Mouse (Mus musculus) neural tube, embryonic 11.5 days (tissue): ENCODE data around the gene Tnrc6c. TPM values are rescaled to one million over a fixed set of nuclear protein-coding genes. Genes with fewer than 3 reads are reported as not detected.

Experiments used
- ATAC-seq: fragments of 200-750 bp; cut with Nextera tagmentation; 2 replicates; pipeline ENCODE4 v1.8.0; 2017; ENCODE audit warnings: moderate number of reproducible peaks, mild to moderate bottlenecking, moderate TSS enrichment, moderate library complexity; ENCODE audit not compliant: insufficient read depth, low FRiP score, low TSS enrichment
- DNase-seq: peaks from one replicate; pipeline ENCODE4 v3.0.0-alpha.2; 2015; ENCODE audit warnings: low spot score
- H3K27ac ChIP-seq: fragments of 300-500 bp; sonication (generic); 2 replicates; pipeline ENCODE4 v1.5.1; 2014; ENCODE audit warnings: low read depth, mild to moderate bottlenecking, low read length
- H3K27me3 ChIP-seq: fragments of 300-500 bp; sonication (generic); 2 replicates; pipeline ENCODE4 v1.6.1; 2014; ENCODE audit warnings: mild to moderate bottlenecking, low read length, mixed read lengths; ENCODE audit not compliant: control insufficient read depth, insufficient read depth
- H3K36me3 ChIP-seq: fragments of 300-500 bp; sonication (generic); 2 replicates; pipeline ENCODE4 v1.6.1; 2014; ENCODE audit warnings: mild to moderate bottlenecking, low read length, moderate library complexity, mixed read lengths; ENCODE audit not compliant: control insufficient read depth, insufficient read depth
- H3K4me1 ChIP-seq: fragments of 300-500 bp; sonication (generic); 2 replicates; pipeline ENCODE4 v1.6.1; 2014; ENCODE audit warnings: low read length, mixed read lengths; ENCODE audit not compliant: control insufficient read depth, insufficient read depth
- H3K4me2 ChIP-seq: fragments of 300-500 bp; sonication (generic); 2 replicates; pipeline ENCODE4 v1.6.1; 2014; ENCODE audit warnings: low read depth, mild to moderate bottlenecking, moderate library complexity
- H3K4me3 ChIP-seq: fragments of 300-500 bp; sonication (generic); 2 replicates; pipeline ENCODE4 v1.5.1; 2014; ENCODE audit warnings: low read depth, low read length
- H3K9ac ChIP-seq: fragments of 300-500 bp; sonication (generic); 2 replicates; pipeline ENCODE4 v1.6.1; 2014; ENCODE audit warnings: mild to moderate bottlenecking, low read length
- H3K9me3 ChIP-seq: fragments of 300-500 bp; sonication (generic); 2 replicates; pipeline ENCODE4 v1.6.1; 2016; ENCODE audit warnings: low read length; ENCODE audit not compliant: control insufficient read depth
- WGBS: fragments of 180-500 bp; shearing (Covaris S2); extraction: QIAGEN DNeasy Blood & Tissue Kit; methylation state at CpG from one replicate; pipeline ENCODE4 v1.1.7; 2014; 5-methylcytosine and 5-hydroxymethylcytosine counted together
- polyA plus RNA-seq: library from polyadenylated mRNA; unstranded; fragments of >200 nt; fragmentation: Nextera tagmentation; extraction: Ambion mirVana; gene quantifications from 2 replicates; pipeline ENCODE4 v1.2.1, GENCODE M21; 2014

Gene Tnrc6c
- polyA plus RNA-seq, 1 experiment from 2014 or later: 18.2 TPM

DNA sequence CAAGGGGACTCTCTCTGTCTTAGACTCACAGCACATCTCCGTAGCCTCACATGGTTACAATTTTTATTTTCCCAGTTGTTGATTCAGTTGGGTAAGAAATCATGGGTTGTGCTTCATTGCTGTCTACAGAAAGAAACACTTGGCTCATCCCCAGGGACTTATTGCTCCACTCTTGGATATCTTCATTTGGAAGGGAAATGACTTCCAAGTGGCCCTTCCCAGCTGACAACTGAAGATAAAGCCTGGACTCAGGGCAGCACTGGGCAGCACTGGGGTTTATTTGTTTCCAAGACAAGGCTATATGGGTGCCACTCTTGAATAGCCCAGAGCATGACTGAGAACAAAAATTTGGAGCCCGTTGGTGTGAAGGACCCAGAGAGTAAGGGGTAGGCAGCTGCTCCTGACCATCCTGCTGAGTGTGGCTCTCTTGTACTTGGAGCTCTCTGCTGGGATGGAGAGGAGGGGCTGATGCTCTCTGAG is 56.8 kb downstream of the Tnrc6c start:
- H3K4me3 ChIP-seq: no peak overlapping the region
- H3K36me3 ChIP-seq: peaks cover under 1% of the 10 kb centered on the region; the same call in 1 of the 2 replicates
- no peak overlapping the region for H3K4me2 ChIP-seq
- H3K9me3 ChIP-seq: no peaks in the 10 kb centered on the region
- no peaks in the 10 kb centered on the region for H3K4me1 ChIP-seq
- WGBS: 92% methylated on average over 2 of the region's 2 CpGs
- H3K9ac ChIP-seq: no peak overlapping the region
- no peak for ATAC-seq
- no peak overlapping the region for H3K27ac ChIP-seq
- no peaks in the 10 kb centered on the region for H3K27me3 ChIP-seq
- DNase-seq: no peak

DNA sequence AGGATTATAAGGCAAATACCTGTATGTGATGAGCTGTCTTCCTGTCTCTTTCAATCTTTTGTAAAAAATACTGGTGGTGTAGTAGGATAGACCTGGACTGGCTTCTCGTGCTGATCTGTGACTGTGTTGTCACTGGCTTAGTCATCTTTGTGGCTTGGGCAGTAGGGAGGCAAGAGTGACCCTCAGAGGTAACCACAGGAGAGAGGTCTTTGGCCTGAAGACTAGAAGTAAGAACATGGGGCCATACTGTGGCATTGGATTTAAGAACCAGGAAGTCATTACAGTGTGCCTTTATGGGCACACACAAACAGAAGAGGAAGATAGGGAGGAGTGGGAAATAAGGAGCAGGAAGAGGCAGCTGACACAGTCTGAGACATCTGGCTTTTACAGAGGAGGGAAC is 58.0 kb downstream of the Tnrc6c start:
- H3K9me3 ChIP-seq: no peaks in the 10 kb centered on the region
- H3K4me1 ChIP-seq: no peaks in the 10 kb centered on the region
- WGBS: 92% methylated on average over 1 of the region's 1 CpGs
- DNase-seq: no peak
- no peak for ATAC-seq
- no peak overlapping the region for H3K4me3 ChIP-seq
- H3K27me3 ChIP-seq: no peaks in the 10 kb centered on the region
- H3K36me3 ChIP-seq: peaks cover 2% of the 10 kb centered on the region; the same call in 1 of the 2 replicates
- no peak overlapping the region for H3K4me2 ChIP-seq
- H3K9ac ChIP-seq: no peak overlapping the region
- no peak overlapping the region for H3K27ac ChIP-seq

DNA sequence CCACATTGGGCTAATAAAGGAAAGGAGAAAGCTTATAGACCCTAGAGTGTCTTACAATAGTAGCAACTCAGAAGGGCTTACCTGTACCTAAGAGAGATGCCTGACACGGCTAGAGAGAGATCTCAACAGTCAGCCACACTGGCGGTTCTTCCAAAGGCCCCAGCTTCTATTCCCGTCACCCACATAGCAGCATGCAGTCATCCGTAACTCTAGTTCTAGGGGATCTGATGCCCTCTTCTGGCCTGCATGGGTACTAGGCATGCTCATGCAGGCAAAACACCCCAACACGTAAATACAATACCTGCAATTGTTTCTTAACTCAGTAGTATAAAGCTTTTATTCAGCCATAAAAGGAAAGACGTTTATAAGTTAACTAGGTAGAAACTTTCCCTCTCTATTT is 59.3 kb downstream of the Tnrc6c start:
- DNase-seq (no peak), ATAC-seq (no peak)
- H3K36me3 ChIP-seq: peaks cover 6% of the 10 kb centered on the region
- no peak overlapping the region for H3K4me3 ChIP-seq
- H3K9ac ChIP-seq: no peak overlapping the region
- WGBS: 93% methylated on average over 6 of the region's 6 CpGs
- H3K27me3 ChIP-seq: no peaks in the 10 kb centered on the region
- H3K27ac ChIP-seq: no peak overlapping the region
- no peaks in the 10 kb centered on the region for H3K4me1 ChIP-seq
- H3K9me3 ChIP-seq: no peaks in the 10 kb centered on the region
- H3K4me2 ChIP-seq: no peak overlapping the region

DNA sequence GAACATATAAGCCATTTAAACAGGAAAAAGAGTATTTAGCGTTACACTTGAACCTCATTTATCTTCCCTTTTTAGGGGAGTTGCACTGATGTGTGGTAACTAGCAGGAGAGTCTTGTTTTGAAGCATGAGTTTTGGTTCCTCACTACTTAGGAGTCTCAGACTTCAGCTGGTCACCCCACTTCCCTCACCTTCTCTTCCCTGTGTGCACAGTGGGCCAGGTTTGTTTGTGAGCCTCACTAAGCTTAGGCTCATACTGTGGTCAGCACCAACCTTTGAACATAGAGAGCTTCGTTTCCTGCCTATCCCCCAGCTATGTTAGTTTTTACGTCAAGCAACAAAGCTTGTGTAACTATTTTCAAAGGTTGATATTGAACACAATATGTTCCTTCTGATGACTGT is 64.7 kb downstream of the Tnrc6c start:
- no peak overlapping the region for H3K9ac ChIP-seq
- H3K27me3 ChIP-seq: no peaks in the 10 kb centered on the region
- H3K4me1 ChIP-seq: no peaks in the 10 kb centered on the region
- H3K9me3 ChIP-seq: no peaks in the 10 kb centered on the region
- no peak overlapping the region for H3K4me2 ChIP-seq
- DNase-seq (no peak), ATAC-seq (no peak)
- 96% methylated on average over 3 of the region's 3 CpGs for WGBS
- H3K36me3 ChIP-seq: peaks cover 25% of the 10 kb centered on the region
- no peak overlapping the region for H3K4me3 ChIP-seq
- H3K27ac ChIP-seq: no peak overlapping the region

DNA sequence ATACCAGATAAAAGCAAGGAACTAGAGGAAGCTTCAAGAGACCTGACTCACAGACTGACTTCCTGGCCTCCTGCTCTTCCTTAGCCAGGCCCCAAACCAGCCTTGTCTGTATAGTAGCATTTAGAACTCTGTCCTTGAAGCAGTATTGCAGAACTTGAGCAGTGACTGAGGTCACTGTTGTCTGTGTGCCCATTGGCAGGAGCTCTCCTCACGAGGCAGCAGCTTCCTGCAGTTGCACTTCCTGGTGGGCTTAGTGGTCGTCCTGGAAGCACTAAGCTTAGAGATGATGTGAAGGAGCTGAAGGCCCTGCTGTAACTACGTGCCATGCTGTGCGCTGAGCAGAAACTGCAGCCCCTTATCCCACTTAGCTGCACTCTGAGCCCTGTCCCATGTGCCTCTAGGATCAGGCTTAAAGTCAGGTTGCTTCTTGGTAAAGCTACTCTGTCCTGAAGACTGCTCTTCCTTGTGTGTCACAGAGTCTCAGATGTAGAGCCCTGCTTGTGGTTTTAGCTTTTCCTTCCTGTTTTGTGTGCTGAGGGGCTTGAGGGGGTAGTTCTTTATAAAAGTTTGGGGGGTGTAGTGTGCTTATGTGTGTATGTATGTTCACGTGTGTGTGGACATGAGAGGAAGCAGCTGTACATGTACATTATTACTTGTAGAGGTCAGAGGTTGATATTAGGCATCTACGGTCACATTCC is 70.7 kb downstream of the Tnrc6c start:
- H3K27me3 ChIP-seq: no peaks in the 10 kb centered on the region
- ATAC-seq (no peak), DNase-seq (no peak)
- H3K27ac ChIP-seq: no peak overlapping the region
- no peaks in the 10 kb centered on the region; the same call in 1 of the 2 replicates for H3K4me1 ChIP-seq
- no peak overlapping the region for H3K9ac ChIP-seq
- H3K9me3 ChIP-seq: no peaks in the 10 kb centered on the region
- H3K4me2 ChIP-seq: no peak overlapping the region
- WGBS: 82% methylated on average over 6 of the region's 6 CpGs
- peaks cover 22% of the 10 kb centered on the region for H3K36me3 ChIP-seq
- no peak overlapping the region for H3K4me3 ChIP-seq

DNA sequence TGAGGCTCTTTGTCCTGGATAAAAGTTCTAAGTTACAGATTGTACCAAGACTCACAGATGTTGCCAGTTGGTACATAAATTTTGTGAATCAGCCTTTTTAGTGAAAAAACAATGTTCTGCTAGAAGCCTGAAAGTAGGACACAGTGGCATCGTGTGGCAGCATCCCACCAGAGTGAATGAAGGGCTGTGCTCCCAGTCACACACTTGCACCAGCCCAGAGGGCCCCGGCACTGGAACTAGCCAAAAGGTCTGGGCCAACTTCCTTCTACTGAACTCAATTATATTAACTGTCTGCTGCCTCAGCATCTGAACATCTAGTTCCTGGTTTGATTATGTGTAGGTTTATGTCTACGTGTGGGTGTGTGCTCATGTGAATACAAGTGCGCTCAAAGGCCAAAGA is 72.9 kb downstream of the Tnrc6c start:
- Histone ChIP-seq H3K36me3 (peaks cover 7% of the 10 kb centered on the region), H3K4me3 (no peak overlapping the region), H3K4me2 (no peak overlapping the region), H3K4me1 (no peaks in the 10 kb centered on the region; the same call in 1 of the 2 replicates), H3K9ac (no peak overlapping the region), H3K27me3 (no peaks in the 10 kb centered on the region), H3K9me3 (no peaks in the 10 kb centered on the region), H3K27ac (no peak overlapping the region)
- no peak for DNase-seq
- no peak for ATAC-seq
- 95% methylated on average over 4 of the region's 4 CpGs for WGBS

DNA sequence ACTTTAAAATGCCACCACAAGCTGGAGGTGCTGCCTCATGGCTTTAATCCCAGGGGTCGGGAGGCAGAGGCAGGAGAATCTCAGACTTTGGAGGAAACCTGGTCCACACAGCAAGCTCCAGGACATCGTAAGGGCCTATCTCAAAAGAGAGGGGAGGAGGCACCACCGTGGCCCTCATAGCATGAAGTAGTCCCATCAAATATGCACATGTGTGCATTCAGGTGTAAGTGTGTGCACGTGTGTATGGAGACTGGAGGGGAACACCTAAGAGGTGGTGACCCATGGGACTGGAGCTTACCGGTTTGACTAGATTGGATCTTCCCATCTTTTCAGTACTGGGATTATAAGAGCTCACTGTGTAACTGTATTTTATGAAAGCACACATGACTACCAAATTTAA is 74.2 kb downstream of the Tnrc6c start:
- H3K4me1 ChIP-seq: no peaks in the 10 kb centered on the region; the same call in 1 of the 2 replicates
- 90% methylated on average over 5 of the region's 5 CpGs for WGBS
- peaks cover 6% of the 10 kb centered on the region for H3K36me3 ChIP-seq
- H3K27me3 ChIP-seq: no peaks in the 10 kb centered on the region
- H3K4me3 ChIP-seq: no peak overlapping the region
- H3K27ac ChIP-seq: no peak overlapping the region
- no peak overlapping the region for H3K4me2 ChIP-seq
- no peak overlapping the region for H3K9ac ChIP-seq
- no peaks in the 10 kb centered on the region for H3K9me3 ChIP-seq
- ATAC-seq: no peak
- no peak for DNase-seq

DNA sequence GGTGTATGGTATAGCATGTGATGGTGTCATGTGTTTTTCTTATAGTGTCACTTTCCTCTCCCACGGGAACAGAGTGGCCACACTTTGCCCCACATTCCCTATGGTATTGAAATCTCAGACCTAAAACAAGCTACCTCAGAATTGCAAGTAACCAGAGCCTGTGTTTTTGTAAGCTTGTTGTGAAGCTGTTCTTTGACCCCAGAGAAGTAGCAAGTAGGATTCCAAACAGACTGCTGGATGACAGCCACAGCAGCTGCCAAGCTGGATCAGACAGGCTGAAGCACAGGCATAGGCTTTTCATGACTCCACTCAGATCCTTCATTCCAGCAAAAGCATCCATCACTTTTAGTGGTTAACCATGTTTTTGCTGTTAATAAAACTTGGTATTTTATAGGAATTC is 74.8 kb downstream of the Tnrc6c start:
- Histone ChIP-seq H3K4me2 (no peak overlapping the region), H3K9ac (no peak overlapping the region), H3K4me3 (no peak overlapping the region), H3K27me3 (no peaks in the 10 kb centered on the region), H3K27ac (no peak overlapping the region), H3K4me1 (no peaks in the 10 kb centered on the region; the same call in 1 of the 2 replicates), H3K36me3 (peaks cover 9% of the 10 kb centered on the region), H3K9me3 (no peaks in the 10 kb centered on the region)
- 37% methylated on average over 1 of the region's 1 CpGs for WGBS
- DNase-seq (no peak), ATAC-seq (no peak)

DNA sequence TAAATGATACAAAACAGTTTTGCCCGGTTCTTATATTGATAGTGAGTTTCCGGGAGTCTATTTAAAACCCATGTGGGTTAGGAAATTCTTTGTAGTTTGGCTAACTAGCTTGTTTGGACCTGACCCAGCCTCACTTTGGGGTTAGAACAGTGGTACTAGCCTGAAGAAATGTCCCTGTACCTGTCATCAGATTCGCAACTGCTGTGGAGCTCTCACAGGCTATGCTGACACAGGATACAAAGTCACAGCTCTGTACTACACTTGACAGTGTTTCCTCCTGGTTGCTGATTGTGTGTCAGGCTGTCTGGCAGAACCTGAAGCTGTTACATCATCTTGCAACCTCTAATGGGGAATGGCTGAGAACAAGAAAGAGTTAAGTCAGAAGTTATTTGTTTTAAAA is 75.3 kb downstream of the Tnrc6c start:
- WGBS: 86% methylated on average over 3 of the region's 3 CpGs
- Histone ChIP-seq H3K36me3 (peaks cover 9% of the 10 kb centered on the region), H3K27me3 (no peaks in the 10 kb centered on the region)

More for the DNA sequence above, 75.3 kb downstream of the Tnrc6c start:
- Histone ChIP-seq H3K4me3 (no peak overlapping the region), H3K4me2 (no peak overlapping the region), H3K4me1 (no peaks in the 10 kb centered on the region; the same call in 1 of the 2 replicates), H3K9ac (no peak overlapping the region), H3K9me3 (no peaks in the 10 kb centered on the region), H3K27ac (no peak overlapping the region)
- DNase-seq (no peak), ATAC-seq (no peak)
